Mouse (Mus musculus) macrophage (primary cell): ENCODE data around the gene Cmklr1. TPM values are rescaled to one million over a fixed set of nuclear protein-coding genes. Genes with fewer than 3 reads are reported as not detected.

Experiments
- H3K27ac ChIP-seq: fragments of 350-480 bp; formaldehyde crosslinking; 2 replicates; pipeline ENCODE4 v1.9.0; 2021
- H3K36me3 ChIP-seq: fragments of 350-480 bp; formaldehyde crosslinking; 2 replicates; pipeline ENCODE4 v1.9.0; 2021; ENCODE audit errors: inconsistent target
- H3K4me3 ChIP-seq: fragments of 350-480 bp; formaldehyde crosslinking; 2 replicates; pipeline ENCODE4 v1.9.0; 2021; ENCODE audit errors: inconsistent target
- H3K79me2 ChIP-seq: fragments of 350-480 bp; formaldehyde crosslinking; 2 replicates; pipeline ENCODE4 v1.9.0; 2021; ENCODE audit errors: inconsistent target
- WGBS: methylation state at CpG from one replicate; pipeline ENCODE4 v1.1.7; 2026; ENCODE audit warnings: inconsistent platforms; ENCODE audit not compliant: missing documents; 5-methylcytosine and 5-hydroxymethylcytosine counted together
- polyA plus RNA-seq: library from polyadenylated mRNA; stranded (reverse); fragments of 250-400 nt; gene quantifications from 3 replicates; pipeline ENCODE4 v1.2.4, GENCODE M21; 2018; ENCODE audit warnings: inconsistent platforms

Gene Cmklr1
- polyA plus RNA-seq, 1 experiment from 2014 or later, result 82.0 TPM

- Histone ChIP-seq H3K4me3 (no peak overlapping the region), H3K27ac (no peak overlapping the region), H3K79me2 (no peaks in the 10 kb centered on the region), H3K36me3 (no peaks in the 10 kb centered on the region)
- 95% methylated on average over 7 of the region's 7 CpGs for WGBS
Measured at GRCm38 (mm10) chr5:113674851-113675250, 24.6 kb upstream of the Cmklr1 start.

GRCm38 (mm10) chr5:113672456-113672855 is 22.2 kb upstream of the Cmklr1 start:
- WGBS, result 1% methylated on average over 7 of the region's 7 CpGs
- H3K27ac ChIP-seq, result peak overlapping the region; percentile 77

GRCm38 (mm10) chr5:113670597-113670996 is 20.4 kb upstream of the Cmklr1 start:
- no peak overlapping the region for H3K4me3 ChIP-seq
- H3K79me2 ChIP-seq, result no peaks in the 10 kb centered on the region
- no peak overlapping the region for H3K27ac ChIP-seq
- H3K36me3 ChIP-seq, result no peaks in the 10 kb centered on the region
- WGBS, result 24% methylated on average over 6 of the region's 6 CpGs

More at GRCm38 (mm10) chr5:113672456-113672855, 22.2 kb upstream of the Cmklr1 start:
- Histone ChIP-seq H3K4me3 (no peak overlapping the region), H3K36me3 (no peaks in the 10 kb centered on the region), H3K79me2 (no peaks in the 10 kb centered on the region)

- 35% methylated on average over 3 of the region's 3 CpGs for WGBS
- no peaks in the 10 kb centered on the region for H3K79me2 ChIP-seq
- no peaks in the 10 kb centered on the region for H3K36me3 ChIP-seq
- H3K27ac ChIP-seq, result no peak overlapping the region
- H3K4me3 ChIP-seq, result no peak overlapping the region
Measured at GRCm38 (mm10) chr5:113670110-113670509, 19.9 kb upstream of the Cmklr1 start.

GRCm38 (mm10) chr5:113664629-113665195 is 14.5 kb upstream of the Cmklr1 start:
- Histone ChIP-seq H3K36me3 (no peaks in the 10 kb centered on the region), H3K4me3 (no peak overlapping the region), H3K79me2 (no peaks in the 10 kb centered on the region), H3K27ac (no peak overlapping the region)
- 85% methylated on average over 12 of the region's 12 CpGs for WGBS

GRCm38 (mm10) chr5:113664127-113664526 is 13.9 kb upstream of the Cmklr1 start:
- Histone ChIP-seq H3K79me2 (no peaks in the 10 kb centered on the region), H3K27ac (no peak overlapping the region), H3K4me3 (no peak overlapping the region), H3K36me3 (no peaks in the 10 kb centered on the region)
- WGBS, result 19% methylated on average over 6 of the region's 6 CpGs

- Histone ChIP-seq H3K36me3 (no peaks in the 10 kb centered on the region), H3K79me2 (no peaks in the 10 kb centered on the region), H3K27ac (no peak overlapping the region), H3K4me3 (no peak overlapping the region)
- 88% methylated on average over 10 of the region's 10 CpGs for WGBS
Measured at GRCm38 (mm10) chr5:113660872-113661271, 10.6 kb upstream of the Cmklr1 start.

GRCm38 (mm10) chr5:113654821-113655220 is 4.6 kb upstream of the Cmklr1 start:
- Histone ChIP-seq H3K4me3 (no peak overlapping the region), H3K36me3 (no peaks in the 10 kb centered on the region), H3K27ac (no peak overlapping the region), H3K79me2 (peaks cover 3% of the 10 kb centered on the region; the same call in 1 of the 2 replicates)
- 89% methylated on average over 12 of the region's 12 CpGs for WGBS

GRCm38 (mm10) chr5:113654206-113654605 is 4.0 kb upstream of the Cmklr1 start:
- 70% methylated on average over 9 of the region's 11 CpGs for WGBS
- no peak overlapping the region for H3K27ac ChIP-seq
- no peak overlapping the region for H3K4me3 ChIP-seq
- no peaks in the 10 kb centered on the region for H3K36me3 ChIP-seq
- peaks cover 8% of the 10 kb centered on the region; the same call in 1 of the 2 replicates for H3K79me2 ChIP-seq

GRCm38 (mm10) chr5:113652215-113652614 is 2.0 kb upstream of the Cmklr1 start:
- no peaks in the 10 kb centered on the region for H3K36me3 ChIP-seq
- H3K27ac ChIP-seq, result no peak overlapping the region
- peaks cover 19% of the 10 kb centered on the region; the same call in 1 of the 2 replicates for H3K79me2 ChIP-seq
- H3K4me3 ChIP-seq, result no peak overlapping the region
- 45% methylated on average over 4 of the region's 5 CpGs for WGBS

- Histone ChIP-seq H3K4me3 (no peak overlapping the region), H3K27ac (peak overlapping the region; percentile 82), H3K79me2 (peaks cover 48% of the 10 kb centered on the region; the same call in 1 of the 2 replicates), H3K36me3 (no peaks in the 10 kb centered on the region)
- WGBS, result 68% methylated on average over 5 of the region's 5 CpGs
Measured at GRCm38 (mm10) chr5:113648647-113649211, 1.5 kb downstream of the Cmklr1 start.

- 28% methylated on average over 8 of the region's 8 CpGs for WGBS
- Histone ChIP-seq H3K79me2 (peaks cover 64% of the 10 kb centered on the region; the same call in 1 of the 2 replicates), H3K4me3 (no peak overlapping the region), H3K27ac (peak overlapping the region; percentile 82), H3K36me3 (no peaks in the 10 kb centered on the region)
Measured at GRCm38 (mm10) chr5:113647141-113647540, 3.1 kb downstream of the Cmklr1 start.

GRCm38 (mm10) chr5:113644520-113644919 is 5.7 kb downstream of the Cmklr1 start:
- peaks cover 4% of the 10 kb centered on the region; the same call in 1 of the 2 replicates for H3K36me3 ChIP-seq
- H3K79me2 ChIP-seq, result peaks cover 85% of the 10 kb centered on the region; the same call in 1 of the 2 replicates
- 25% methylated on average over 4 of the region's 4 CpGs for WGBS
- H3K4me3 ChIP-seq, result no peak overlapping the region
- H3K27ac ChIP-seq, result peak overlapping the region; percentile 45

GRCm38 (mm10) chr5:113643107-113643848 is 6.9 kb downstream of the Cmklr1 start:
- 60% methylated on average over 18 of the region's 18 CpGs for WGBS
- no peak overlapping the region for H3K4me3 ChIP-seq
- H3K79me2 ChIP-seq, result peaks cover 91% of the 10 kb centered on the region; the same call in 1 of the 2 replicates
- H3K36me3 ChIP-seq, result peaks cover 8% of the 10 kb centered on the region; the same call in 1 of the 2 replicates
- H3K27ac ChIP-seq, result no peak overlapping the region

- Histone ChIP-seq H3K27ac (no peak overlapping the region), H3K79me2 (peaks cover 98% of the 10 kb centered on the region; the same call in 1 of the 2 replicates), H3K36me3 (peaks cover 8% of the 10 kb centered on the region; the same call in 1 of the 2 replicates), H3K4me3 (no peak overlapping the region)
- WGBS, result 75% methylated on average over 6 of the region's 6 CpGs
Measured at GRCm38 (mm10) chr5:113641066-113641465, 9.2 kb downstream of the Cmklr1 start.
